Mouse (Mus musculus) hindbrain, postnatal 0 days (tissue): ENCODE measurements at regions not wholly inside any gene's neighbourhood (a gene's known extent, or its start where the extent isn't known, plus 50 kb on each side); places are given as distances from the start of the nearest gene placed in this dataset.

ENCODE experiments used
- ATAC-seq: fragments of 200-750 bp; cut with Nextera tagmentation; 2 replicates; pipeline ENCODE4 v1.8.0; 2017; ENCODE audit warnings: mild to moderate bottlenecking, moderate TSS enrichment, moderate library complexity
- DNase-seq: peaks from one replicate; pipeline ENCODE4 v3.0.0-alpha.2; 2015; ENCODE audit warnings: low spot score
- H3K27ac ChIP-seq: fragments of 300-500 bp; sonication (generic); 2 replicates; pipeline ENCODE4 v1.5.1; 2014; ENCODE audit warnings: mild to moderate bottlenecking
- H3K27me3 ChIP-seq: fragments of 300-500 bp; sonication (generic); 2 replicates; pipeline ENCODE4 v1.6.1; 2014; ENCODE audit warnings: low read length, mixed read lengths; ENCODE audit not compliant: insufficient read depth
- H3K36me3 ChIP-seq: fragments of 300-500 bp; sonication (generic); 2 replicates; pipeline ENCODE4 v1.6.1; 2014; ENCODE audit warnings: low read length, mixed read lengths; ENCODE audit not compliant: insufficient read depth
- H3K4me1 ChIP-seq: fragments of 300-500 bp; sonication (generic); 2 replicates; pipeline ENCODE4 v1.6.1; 2014; ENCODE audit warnings: antibody characterized with exemption, low read length, mixed read lengths; ENCODE audit not compliant: insufficient read depth
- H3K4me2 ChIP-seq: fragments of 300-500 bp; sonication (generic); 2 replicates; pipeline ENCODE4 v1.6.1; 2014; ENCODE audit warnings: low read depth, mild to moderate bottlenecking, low read length, moderate library complexity, mixed read lengths
- H3K4me3 ChIP-seq: fragments of 300-500 bp; sonication (generic); 2 replicates; pipeline ENCODE4 v1.5.1; 2014; ENCODE audit warnings: low read length
- H3K9ac ChIP-seq: fragments of 300-500 bp; sonication (generic); replicated peaks from 2 replicates; pipeline ENCODE4 v1.6.1; 2014; ENCODE audit warnings: mild to moderate bottlenecking, low read length, moderate library complexity, mixed read lengths
- H3K9me3 ChIP-seq: fragments of 300-500 bp; sonication (generic); 2 replicates; pipeline ENCODE4 v1.6.1; 2016; ENCODE audit warnings: low read length, mixed read lengths
- CTCF ChIP-seq: IDR thresholded peaks from 2 replicates; pipeline ENCODE4 v1.5.1; 2016; ENCODE audit warnings: antibody characterized with exemption, control low read depth, low read depth
- WGBS: fragments of 180-500 bp; shearing (Covaris S2); extraction: QIAGEN DNeasy Blood & Tissue Kit; methylation state at CpG from one replicate; pipeline ENCODE4 v1.1.7; 2014; 5-methylcytosine and 5-hydroxymethylcytosine counted together

GRCm38 (mm10) chr10:48433287-48433686 is 1355.3 kb downstream of the Grik2 start:
- no peaks in the 10 kb centered on the region for H3K27me3 ChIP-seq
- no peaks in the 10 kb centered on the region for H3K9me3 ChIP-seq
- no peak overlapping the region for H3K27ac ChIP-seq
- no peak for TF ChIP-seq CTCF
- DNase-seq: no peak
- H3K4me1 ChIP-seq: no peaks in the 10 kb centered on the region
- H3K4me3 ChIP-seq: no peak overlapping the region
- ATAC-seq: no peak
- no peaks in the 10 kb centered on the region for H3K36me3 ChIP-seq
- H3K4me2 ChIP-seq: no peak overlapping the region
- no peak overlapping the region for H3K9ac ChIP-seq

DNA sequence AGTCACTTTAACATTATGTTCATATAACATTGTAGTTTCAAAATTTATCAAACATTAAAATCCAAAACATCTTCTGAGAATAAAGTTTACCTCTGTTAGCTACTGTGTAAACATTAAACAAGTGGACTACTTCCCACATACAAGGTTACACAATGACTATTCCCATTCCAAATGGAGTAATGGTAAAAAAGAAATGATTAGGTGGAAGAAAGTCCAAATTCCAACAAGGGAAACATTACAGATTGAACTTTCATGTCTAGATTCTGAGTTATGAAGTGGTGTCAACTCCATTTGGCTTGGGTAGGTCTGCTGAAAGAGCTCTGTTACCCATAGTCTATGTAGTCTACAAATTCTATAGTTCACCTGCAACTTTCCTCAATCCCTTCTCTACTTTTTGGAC is 1363.1 kb downstream of the Grik2 start:
- no peak overlapping the region for H3K9ac ChIP-seq
- no peak overlapping the region for H3K4me2 ChIP-seq
- no peaks in the 10 kb centered on the region for H3K4me1 ChIP-seq
- no peak overlapping the region for H3K27ac ChIP-seq
- H3K27me3 ChIP-seq: no peaks in the 10 kb centered on the region
- H3K36me3 ChIP-seq: no peaks in the 10 kb centered on the region
- TF ChIP-seq CTCF: no peak
- DNase-seq (no peak), ATAC-seq (no peak)
- no peak overlapping the region for H3K4me3 ChIP-seq
- H3K9me3 ChIP-seq: no peaks in the 10 kb centered on the region

- Histone ChIP-seq H3K4me1 (no peaks in the 10 kb centered on the region), H3K4me2 (no peak overlapping the region), H3K27me3 (no peaks in the 10 kb centered on the region), H3K9me3 (no peaks in the 10 kb centered on the region), H3K27ac (no peak overlapping the region), H3K36me3 (no peaks in the 10 kb centered on the region), H3K4me3 (no peak overlapping the region), H3K9ac (no peak overlapping the region)
- no peak for TF ChIP-seq CTCF
- WGBS: 82% methylated on average over 3 of the region's 3 CpGs
- ATAC-seq (no peak), DNase-seq (no peak)
These were observed 1383.5 kb downstream of the Grik2 start for GRCm38 (mm10) chr10:48405071-48405470.
